Mouse (Mus musculus): Measurements from ENCODE around the gene Nkg7. TPM values are rescaled to one million over a fixed set of nuclear protein-coding genes. Genes with fewer than 3 reads are reported as not detected.
A peak's percentile ranks its signal among the peaks of the same experiment; 100 is the strongest.

The Nkg7 gene
- total RNA-seq, 1 experiment, result 0.62 TPM

DNA sequence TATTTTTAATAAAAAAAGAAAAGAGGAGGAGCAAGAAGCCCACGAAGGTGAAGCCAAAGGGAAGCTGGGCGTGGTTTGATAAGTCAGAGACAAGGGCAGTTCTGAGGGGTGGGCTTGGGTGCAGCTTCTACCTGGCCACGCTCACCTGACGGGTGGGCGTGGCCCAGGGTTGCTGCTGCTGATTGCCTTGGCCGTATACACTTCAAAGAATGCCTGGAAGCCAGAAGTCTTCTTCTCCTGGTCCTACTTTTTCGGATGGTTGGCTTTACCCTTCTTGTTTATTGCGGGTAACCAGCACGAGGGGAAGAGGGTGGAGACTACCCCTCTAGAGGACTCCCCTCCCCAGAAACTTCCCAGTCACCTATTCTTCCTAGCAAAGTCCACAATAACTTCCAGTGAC, 5.8 kb downstream of the Nkg7 start:
- Histone ChIP-seq H3K4me1 (ENCODE audit: control insufficient read depth in 2 of 2, insufficient read depth in 2 of 2, low read length in 2 of 2, poor library complexity in 1 of 2) (peaks cover 0 to 6% of the 10 kb centered on the region in 2 experiments; a peak in 2 of 4 replicates), H3K9ac (ENCODE audit: insufficient read depth, low read depth, low read length, poor library complexity, severe bottlenecking) (peak overlapping the region; percentile 8; the same call in 1 of the 2 replicates), H3K36me3 (ENCODE audit: control insufficient read depth, insufficient read depth, low read length, poor library complexity, severe bottlenecking) (no peaks in the 10 kb centered on the region), H3K9me3 (ENCODE audit: control insufficient read depth, insufficient read depth, low read depth, low read length) (no peaks in the 10 kb centered on the region), H3K4me3 (ENCODE audit: insufficient read depth in 1 of 2, low read depth in 1 of 2, low read length in 2 of 2, poor library complexity in 1 of 2, severe bottlenecking in 1 of 2) (peak overlapping the region; percentile 67 to 85), H3K27ac (ENCODE audit: insufficient read depth, low read depth, low read length, poor library complexity, severe bottlenecking) (no peak overlapping the region; the same call in 1 of the 2 replicates)
- TF ChIP-seq CHD2 (IDR thresholded peaks at IDR 0.05; ENCODE audit: low read depth, low read length) (no peak), ZC3H11A (IDR thresholded peaks at IDR 0.05; ENCODE audit: borderline replicate concordance, low read depth, low read length) (no peak), HCFC1 (IDR thresholded peaks at IDR 0.05; ENCODE audit: borderline replicate concordance, insufficient read depth, low read length) (no peak), MAFK (IDR thresholded peaks at IDR 0.05; ENCODE audit: insufficient read depth, low read depth, low read length) (no peak), ZNF384 (IDR thresholded peaks at IDR 0.05; ENCODE audit: low read depth, low read length) (no peak)
- in situ Hi-C loops (cut with MboI; ENCODE audit: low sequenced_read_pairs in 2 of 2, unreplicated experiment in 2 of 2), result no loop called here
- no peak for DNase-seq (ENCODE audit: low read depth, low spot score)

DNA sequence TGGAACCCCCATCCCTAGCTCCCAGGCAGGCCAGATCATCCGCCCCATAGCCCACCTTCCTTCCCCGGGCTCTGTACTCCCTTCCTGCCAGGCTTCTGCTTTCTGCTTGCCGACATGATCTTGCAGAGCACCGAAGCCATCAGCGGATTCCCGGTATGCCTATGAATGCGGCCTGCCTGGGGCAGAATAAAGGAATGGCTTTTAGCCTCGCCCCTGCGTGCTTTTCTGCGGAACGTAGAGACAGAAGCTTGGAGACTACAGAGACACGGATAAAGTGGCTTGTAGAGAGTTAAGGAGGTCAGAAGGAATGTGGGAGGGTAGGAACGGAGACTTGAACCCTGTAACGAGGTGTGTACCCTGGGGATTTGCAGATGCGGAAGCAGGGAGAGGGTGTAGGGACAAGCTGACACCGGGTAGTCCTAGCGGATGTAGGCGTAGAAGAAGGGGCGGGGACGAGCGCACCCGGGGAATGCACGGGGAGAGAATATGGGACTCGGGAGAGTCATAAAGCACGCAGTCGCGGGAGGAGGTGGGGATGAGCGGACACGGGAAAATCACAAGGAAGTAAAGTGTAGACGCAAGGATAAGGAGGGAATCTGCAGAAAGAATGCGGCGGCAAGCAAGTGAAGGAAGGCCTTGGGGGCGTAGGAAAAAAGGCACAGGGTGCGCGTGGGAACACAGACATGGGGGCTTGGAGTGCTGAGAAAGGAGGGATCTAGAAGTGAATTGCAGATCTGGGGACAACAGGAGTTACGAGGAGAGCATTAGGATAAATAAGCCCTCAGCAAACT, 6.4 kb downstream of the Nkg7 start:
- TF ChIP-seq HCFC1 (IDR thresholded peaks at IDR 0.05; ENCODE audit: borderline replicate concordance, insufficient read depth, low read length) (no peak), MAFK (IDR thresholded peaks at IDR 0.05; ENCODE audit: insufficient read depth, low read depth, low read length) (no peak), ZC3H11A (IDR thresholded peaks at IDR 0.05; ENCODE audit: borderline replicate concordance, low read depth, low read length) (no peak), CHD2 (IDR thresholded peaks at IDR 0.05; ENCODE audit: low read depth, low read length) (no peak), ZNF384 (IDR thresholded peaks at IDR 0.05; ENCODE audit: low read depth, low read length) (no peak)
- in situ Hi-C loops (cut with MboI; ENCODE audit: low sequenced_read_pairs in 2 of 2, unreplicated experiment in 2 of 2), result no loop called here
- peaks cover 0 to 6% of the 10 kb centered on the region in 2 experiments; a peak in 3 of 4 replicates for H3K4me1 ChIP-seq (ENCODE audit: control insufficient read depth in 2 of 2, insufficient read depth in 2 of 2, low read length in 2 of 2, poor library complexity in 1 of 2)
- H3K9ac ChIP-seq (ENCODE audit: insufficient read depth, low read depth, low read length, poor library complexity, severe bottlenecking), result peak overlapping the region; percentile 64
- H3K9me3 ChIP-seq (ENCODE audit: control insufficient read depth, insufficient read depth, low read depth, low read length), result no peaks in the 10 kb centered on the region
- peak; percentile 56 for DNase-seq (ENCODE audit: low read depth, low spot score)
- no peaks in the 10 kb centered on the region for H3K36me3 ChIP-seq (ENCODE audit: control insufficient read depth, insufficient read depth, low read length, poor library complexity, severe bottlenecking)
- peak overlapping the region; percentile 46; the same call in 1 of the 2 replicates for H3K27ac ChIP-seq (ENCODE audit: insufficient read depth, low read depth, low read length, poor library complexity, severe bottlenecking)
- H3K4me3 ChIP-seq (ENCODE audit: insufficient read depth in 1 of 2, low read depth in 1 of 2, low read length in 2 of 2, poor library complexity in 1 of 2, severe bottlenecking in 1 of 2), result peak overlapping the region; percentile 67 to 85

DNA sequence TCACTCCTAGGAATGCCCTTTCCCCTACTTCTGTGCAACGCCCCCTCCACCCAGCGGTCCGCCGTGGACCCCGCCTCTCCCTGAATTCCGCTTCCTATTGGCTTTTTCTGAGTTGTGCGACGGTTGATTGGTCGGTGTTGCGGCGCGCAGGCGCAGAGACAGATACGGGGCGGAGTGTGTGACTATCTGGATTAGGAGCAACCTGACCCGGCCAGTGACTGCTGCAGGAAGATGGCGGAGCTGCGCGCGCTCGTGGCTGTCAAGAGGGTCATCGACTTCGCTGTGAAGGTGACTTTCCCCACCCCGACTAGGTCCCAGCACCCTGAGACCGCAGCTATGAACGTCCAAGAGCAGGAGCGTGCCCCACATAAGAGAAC, 7.0 kb downstream of the Nkg7 start, which contains the start of the genes Etfb and Gm45233:
TSS of gene Etfb (plus strand) at position 167 of the 377 bp plus-strand sequence.
TSS of gene Gm45233 (plus strand) at position 212 of the 377 bp plus-strand sequence.
- peak; percentile 58; the same call in 1 of the 2 replicates for TF ChIP-seq CHD2 (IDR thresholded peaks at IDR 0.05; ENCODE audit: low read depth, low read length)
- TF ChIP-seq ZNF384 (IDR thresholded peaks at IDR 0.05; ENCODE audit: low read depth, low read length), result no peak
- TF ChIP-seq ZC3H11A (IDR thresholded peaks at IDR 0.05; ENCODE audit: borderline replicate concordance, low read depth, low read length), result no peak
- no peak for TF ChIP-seq HCFC1 (IDR thresholded peaks at IDR 0.05; ENCODE audit: borderline replicate concordance, insufficient read depth, low read length)
- peak; percentile 94 for DNase-seq (ENCODE audit: low read depth, low spot score)
- H3K9ac ChIP-seq (ENCODE audit: insufficient read depth, low read depth, low read length, poor library complexity, severe bottlenecking), result peak within 1 kb of the TSS; percentile 81
- peak within 1 kb of the TSS; percentile 68 to 85 for H3K4me3 ChIP-seq (ENCODE audit: insufficient read depth in 1 of 2, low read depth in 1 of 2, low read length in 2 of 2, poor library complexity in 1 of 2, severe bottlenecking in 1 of 2)
- H3K9me3 ChIP-seq (ENCODE audit: control insufficient read depth, insufficient read depth, low read depth, low read length), result no peaks in the 10 kb centered on the region
- H3K4me1 ChIP-seq (ENCODE audit: control insufficient read depth in 2 of 2, insufficient read depth in 2 of 2, low read length in 2 of 2, poor library complexity in 1 of 2), result peaks cover 0 to 6% of the 10 kb centered on the region in 2 experiments; a peak in 3 of 4 replicates
- H3K36me3 ChIP-seq (ENCODE audit: control insufficient read depth, insufficient read depth, low read length, poor library complexity, severe bottlenecking), result no peaks in the 10 kb centered on the region
- in situ Hi-C loops (cut with MboI; ENCODE audit: low sequenced_read_pairs in 2 of 2, unreplicated experiment in 2 of 2), result no loop called here
- peak within 1 kb of the TSS; percentile 46; the same call in 1 of the 2 replicates for H3K27ac ChIP-seq (ENCODE audit: insufficient read depth, low read depth, low read length, poor library complexity, severe bottlenecking)

DNA sequence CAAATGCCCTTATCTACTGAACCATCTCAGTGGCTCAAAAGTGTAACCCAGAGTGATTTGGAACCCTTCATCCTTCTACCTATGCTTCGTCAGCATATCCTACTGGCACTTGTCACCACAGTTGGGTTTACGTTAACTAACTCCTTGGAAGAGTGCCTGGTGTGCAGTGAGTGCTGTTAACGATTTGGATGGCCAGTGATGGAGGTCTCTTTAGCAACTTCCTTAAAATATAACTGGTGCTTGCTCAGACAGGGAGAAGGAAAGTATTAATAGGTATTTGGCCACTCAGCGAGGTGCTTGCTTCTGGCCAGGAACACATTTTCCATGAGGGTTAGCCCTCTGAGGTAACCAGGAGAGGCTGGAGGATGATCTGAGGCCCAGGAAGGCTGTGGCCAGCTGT, 10.9 kb downstream of the Nkg7 start:
- in situ Hi-C loops (cut with MboI; ENCODE audit: low sequenced_read_pairs in 2 of 2, unreplicated experiment in 2 of 2), result no loop called here
- peaks cover 0 to 2% of the 10 kb centered on the region in 2 experiments; a peak in 2 of 4 replicates for H3K4me1 ChIP-seq (ENCODE audit: control insufficient read depth in 2 of 2, insufficient read depth in 2 of 2, low read length in 2 of 2, poor library complexity in 1 of 2)
- DNase-seq (ENCODE audit: low read depth, low spot score), result no peak
- H3K36me3 ChIP-seq (ENCODE audit: control insufficient read depth, insufficient read depth, low read length, poor library complexity, severe bottlenecking), result no peaks in the 10 kb centered on the region
- H3K9me3 ChIP-seq (ENCODE audit: control insufficient read depth, insufficient read depth, low read depth, low read length), result no peaks in the 10 kb centered on the region
- H3K27ac ChIP-seq (ENCODE audit: insufficient read depth, low read depth, low read length, poor library complexity, severe bottlenecking), result no peak overlapping the region
- no peak overlapping the region for H3K4me3 ChIP-seq (ENCODE audit: insufficient read depth in 1 of 2, low read depth in 1 of 2, low read length in 2 of 2, poor library complexity in 1 of 2, severe bottlenecking in 1 of 2)
- TF ChIP-seq MAFK (IDR thresholded peaks at IDR 0.05; ENCODE audit: insufficient read depth, low read depth, low read length), result no peak
- no peak for TF ChIP-seq HCFC1 (IDR thresholded peaks at IDR 0.05; ENCODE audit: borderline replicate concordance, insufficient read depth, low read length)
- no peak for TF ChIP-seq ZC3H11A (IDR thresholded peaks at IDR 0.05; ENCODE audit: borderline replicate concordance, low read depth, low read length)
- no peak overlapping the region for H3K9ac ChIP-seq (ENCODE audit: insufficient read depth, low read depth, low read length, poor library complexity, severe bottlenecking)
